Mouse (Mus musculus) G1E (cell line): ENCODE results near the gene Snx10.

Experiments used
- CTCF ChIP-seq: IDR thresholded peaks from 2 replicates; pipeline ENCODE4 v1.5.1; 2012; ENCODE audit warnings: low read depth, low read length, inconsistent platforms, mixed read lengths
- GATA1 ChIP-seq: IDR thresholded peaks from 2 replicates; pipeline ENCODE4 v1.6.1; 2012; ENCODE audit warnings: borderline replicate concordance, low read length, inconsistent platforms, mixed read lengths
- TAL1 ChIP-seq: conservative IDR thresholded peaks from 2 replicates; pipeline ENCODE4 v1.6.1; 2012; ENCODE audit warnings: low read depth, low read length, inconsistent platforms, mixed read lengths

DNA sequence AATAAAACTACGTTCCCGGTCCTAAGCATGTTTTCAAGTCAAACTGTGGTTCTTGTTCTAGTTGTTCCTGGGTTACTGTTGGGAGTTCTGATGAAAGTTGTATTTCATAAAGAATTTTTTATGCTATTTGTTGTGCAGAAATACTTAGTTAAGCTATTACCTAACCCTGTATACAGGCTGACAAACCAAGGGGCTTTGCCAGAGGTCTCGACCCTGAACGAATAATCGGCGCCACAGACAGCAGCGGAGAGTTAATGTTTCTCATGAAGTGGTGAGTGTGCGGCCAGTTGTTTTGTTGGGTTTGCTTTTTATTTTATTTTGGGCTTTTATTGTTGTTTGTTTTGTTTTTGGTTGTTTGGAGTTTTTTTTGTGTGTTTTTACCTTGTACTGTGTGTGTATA lies 42.2 kb upstream of the Snx10 start:
- TF ChIP-seq CTCF (no peak), TAL1 (no peak), GATA1 (no peak)
